Mouse (Mus musculus) heart, embryonic 11.5 days (tissue): ENCODE measurements around the gene Klf9. TPM values are rescaled to one million over a fixed set of nuclear protein-coding genes. Genes with fewer than 3 reads are reported as not detected.

ENCODE experiments used
- ATAC-seq: fragments of 200-750 bp; cut with Nextera tagmentation; replicated peaks from 2 replicates; pipeline ENCODE4 v1.8.0; 2017; ENCODE audit warnings: moderate library complexity; ENCODE audit not compliant: insufficient number of reproducible peaks, low FRiP score, low TSS enrichment
- H3K27ac ChIP-seq: fragments of 300-500 bp; sonication (generic); 2 replicates; pipeline ENCODE4 v1.5.1; 2014; ENCODE audit warnings: mild to moderate bottlenecking, low read depth, low read length
- H3K27me3 ChIP-seq: fragments of 300-500 bp; sonication (generic); 2 replicates; pipeline ENCODE4 v1.6.1; 2014; ENCODE audit warnings: mild to moderate bottlenecking, low read length, mixed read lengths; ENCODE audit not compliant: control insufficient read depth, insufficient read depth
- H3K36me3 ChIP-seq: fragments of 300-500 bp; sonication (generic); 2 replicates; pipeline ENCODE4 v1.6.1; 2014; ENCODE audit warnings: mild to moderate bottlenecking, low read length, moderate library complexity, mixed read lengths; ENCODE audit not compliant: control insufficient read depth, insufficient read depth
- H3K4me1 ChIP-seq: fragments of 300-500 bp; sonication (generic); 2 replicates; pipeline ENCODE4 v1.6.1; 2014; ENCODE audit warnings: low read length; ENCODE audit not compliant: control insufficient read depth, insufficient read depth
- H3K4me2 ChIP-seq: fragments of 300-500 bp; sonication (generic); 2 replicates; pipeline ENCODE4 v1.6.1; 2014; ENCODE audit warnings: mild to moderate bottlenecking, moderate library complexity
- H3K4me3 ChIP-seq: fragments of 300-500 bp; sonication (generic); 2 replicates; pipeline ENCODE4 v1.5.1; 2014; ENCODE audit warnings: low read depth, low read length
- H3K9ac ChIP-seq: fragments of 300-500 bp; sonication (generic); 2 replicates; pipeline ENCODE4 v1.6.1; 2014; ENCODE audit warnings: mild to moderate bottlenecking, low read depth, low read length, moderate library complexity
- H3K9me3 ChIP-seq: fragments of 300-500 bp; sonication (generic); replicated peaks from 2 replicates; pipeline ENCODE4 v1.6.1; 2016; ENCODE audit warnings: low read length; ENCODE audit not compliant: control insufficient read depth
- WGBS: fragments of 180-500 bp; shearing (Covaris S2); extraction: QIAGEN DNeasy Blood & Tissue Kit; methylation state at CpG from one replicate; pipeline ENCODE4 v1.1.7; 2014; ENCODE audit not compliant: insufficient replicate concordance; 5-methylcytosine and 5-hydroxymethylcytosine counted together
- polyA plus RNA-seq: library from polyadenylated mRNA; unstranded; fragments of >200 nt; fragmentation: Nextera tagmentation; extraction: Ambion mirVana; gene quantifications from 2 replicates; pipeline ENCODE4 v1.2.1, GENCODE M21; 2014

Klf9 gene
- polyA plus RNA-seq, 1 experiment from 2014 or later, result 1.2 TPM

- H3K4me2 ChIP-seq, result no peak overlapping the region
- H3K9me3 ChIP-seq, result no peaks in the 10 kb centered on the region
- no peak overlapping the region for H3K27ac ChIP-seq
- H3K4me1 ChIP-seq, result no peaks in the 10 kb centered on the region
- H3K27me3 ChIP-seq, result no peaks in the 10 kb centered on the region
- 57% methylated on average over 9 of the region's 9 CpGs for WGBS
- H3K4me3 ChIP-seq, result no peak overlapping the region
- ATAC-seq, result no peak
- no peaks in the 10 kb centered on the region for H3K36me3 ChIP-seq
- no peak overlapping the region for H3K9ac ChIP-seq
These were observed 15.5 kb upstream of the Klf9 start for GRCm38 (mm10) chr19:23125227-23126150.

DNA sequence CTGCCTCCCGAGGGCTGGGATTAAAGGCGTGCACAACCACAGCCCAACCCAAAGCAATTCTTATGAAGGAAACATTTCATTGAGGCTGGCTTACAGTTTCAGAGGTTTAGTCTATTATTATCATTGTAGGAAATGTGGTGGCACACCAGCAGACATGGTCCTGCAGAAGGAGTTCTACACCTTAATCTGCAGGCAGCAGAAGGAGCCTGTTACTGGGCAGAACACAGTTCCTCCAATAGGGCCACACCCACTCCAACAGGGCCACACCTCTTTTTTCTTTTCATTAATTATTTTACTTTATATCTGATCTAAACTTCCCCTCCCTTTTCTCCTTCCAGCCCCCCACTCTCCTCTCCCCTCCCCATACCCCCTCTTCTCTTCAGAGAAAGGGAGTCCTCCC lies 11.1 kb upstream of the Klf9 start:
- H3K36me3 ChIP-seq, result no peaks in the 10 kb centered on the region
- WGBS, result 88% methylated on average over 2 of the region's 2 CpGs
- H3K4me1 ChIP-seq, result peaks cover 8% of the 10 kb centered on the region
- H3K9ac ChIP-seq, result no peak overlapping the region
- H3K27ac ChIP-seq, result no peak overlapping the region
- ATAC-seq, result no peak
- no peaks in the 10 kb centered on the region for H3K9me3 ChIP-seq
- no peak overlapping the region for H3K4me3 ChIP-seq
- no peak overlapping the region for H3K4me2 ChIP-seq
- H3K27me3 ChIP-seq, result peaks cover 26% of the 10 kb centered on the region

- Histone ChIP-seq H3K36me3 (no peaks in the 10 kb centered on the region), H3K9ac (no peak overlapping the region), H3K4me1 (peaks cover 23% of the 10 kb centered on the region), H3K9me3 (no peaks in the 10 kb centered on the region), H3K4me2 (no peak overlapping the region), H3K27me3 (peaks cover 35% of the 10 kb centered on the region), H3K27ac (no peak overlapping the region), H3K4me3 (no peak overlapping the region)
- no peak for ATAC-seq
- 45% methylated on average over 3 of the region's 3 CpGs for WGBS
These were observed 8.9 kb upstream of the Klf9 start for GRCm38 (mm10) chr19:23132106-23132635.

DNA sequence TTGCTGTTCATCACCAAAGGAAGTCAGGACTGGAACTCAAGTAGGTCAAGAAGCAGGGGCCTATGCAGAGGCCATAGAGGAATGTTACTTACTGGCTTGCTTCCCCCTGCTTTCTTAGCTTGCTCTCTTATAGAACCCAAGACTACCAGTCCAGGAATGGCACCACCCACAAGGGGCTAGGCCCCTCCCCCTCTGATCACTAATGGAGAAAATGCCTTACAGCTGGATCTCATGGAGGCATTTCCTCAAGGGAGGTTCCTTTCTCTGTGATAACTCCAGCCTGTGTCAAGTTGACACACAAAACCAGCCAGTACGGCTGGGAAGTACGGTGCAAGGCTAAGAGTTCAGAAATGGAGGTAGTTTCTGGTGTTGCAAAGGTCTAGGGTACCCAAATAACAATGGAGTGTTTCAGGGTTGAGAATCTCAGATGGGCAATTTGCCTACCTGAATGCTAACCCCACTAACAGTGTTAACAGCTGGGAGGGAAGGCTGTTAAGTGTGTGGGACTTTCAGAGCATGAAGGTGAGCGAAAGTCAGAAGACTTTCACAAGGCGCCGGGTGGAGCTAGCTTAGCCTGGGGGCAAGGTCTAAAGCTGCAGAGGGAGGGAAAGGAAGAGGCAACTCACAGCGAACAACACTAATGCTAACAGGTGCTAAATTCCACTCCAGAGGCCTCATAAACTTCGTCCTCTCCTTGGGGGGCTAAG lies 8.2 kb upstream of the Klf9 start:
- Histone ChIP-seq H3K27ac (no peak overlapping the region), H3K4me2 (no peak overlapping the region), H3K36me3 (no peaks in the 10 kb centered on the region), H3K4me3 (no peak overlapping the region), H3K9me3 (no peaks in the 10 kb centered on the region), H3K9ac (no peak overlapping the region), H3K27me3 (peaks cover 35% of the 10 kb centered on the region), H3K4me1 (peaks cover 23% of the 10 kb centered on the region)
- 28% methylated on average over 7 of the region's 7 CpGs for WGBS
- ATAC-seq, result no peak

GRCm38 (mm10) chr19:23133427-23134094 lies 7.5 kb upstream of the Klf9 start:
- Histone ChIP-seq H3K4me3 (peak overlapping the region; percentile 48; the same call in 1 of the 2 replicates), H3K27me3 (peaks cover 35% of the 10 kb centered on the region), H3K4me1 (peaks cover 23% of the 10 kb centered on the region), H3K9ac (no peak overlapping the region), H3K9me3 (no peaks in the 10 kb centered on the region), H3K4me2 (peak overlapping the region; percentile 95), H3K27ac (no peak overlapping the region), H3K36me3 (no peaks in the 10 kb centered on the region)
- no peak for ATAC-seq
- 19% methylated on average over 9 of the region's 9 CpGs for WGBS

GRCm38 (mm10) chr19:23134095-23134440 lies 7.0 kb upstream of the Klf9 start:
- H3K36me3 ChIP-seq, result no peaks in the 10 kb centered on the region
- WGBS, result 0% methylated on average over 14 of the region's 14 CpGs
- no peak overlapping the region for H3K27ac ChIP-seq
- peaks cover 35% of the 10 kb centered on the region for H3K27me3 ChIP-seq
- H3K9ac ChIP-seq, result 0 out of 2 replicates have a peak overlapping the region, but pooled peaks have one; percentile 5
- peaks cover 23% of the 10 kb centered on the region for H3K4me1 ChIP-seq
- H3K4me2 ChIP-seq, result peak overlapping the region; percentile 95
- no peaks in the 10 kb centered on the region for H3K9me3 ChIP-seq
- ATAC-seq, result no peak
- peak overlapping the region; percentile 48 for H3K4me3 ChIP-seq

GRCm38 (mm10) chr19:23134441-23135301 lies 6.4 kb upstream of the Klf9 start:
- Histone ChIP-seq H3K27me3 (peaks cover 35% of the 10 kb centered on the region), H3K27ac (no peak overlapping the region), H3K4me2 (peak overlapping the region; percentile 95), H3K36me3 (no peaks in the 10 kb centered on the region), H3K4me3 (peak overlapping the region; percentile 48), H3K9ac (peak overlapping the region; percentile 43; the same call in 1 of the 2 replicates), H3K9me3 (no peaks in the 10 kb centered on the region), H3K4me1 (peaks cover 23% of the 10 kb centered on the region)
- whole genome bisulfite sequencing, result 2% methylated on average over 44 of the region's 47 CpGs
- ATAC-seq, result peak; percentile 53
